ENCODE assay signal across 30 mouse cellular contexts in the genomic region with DNA sequence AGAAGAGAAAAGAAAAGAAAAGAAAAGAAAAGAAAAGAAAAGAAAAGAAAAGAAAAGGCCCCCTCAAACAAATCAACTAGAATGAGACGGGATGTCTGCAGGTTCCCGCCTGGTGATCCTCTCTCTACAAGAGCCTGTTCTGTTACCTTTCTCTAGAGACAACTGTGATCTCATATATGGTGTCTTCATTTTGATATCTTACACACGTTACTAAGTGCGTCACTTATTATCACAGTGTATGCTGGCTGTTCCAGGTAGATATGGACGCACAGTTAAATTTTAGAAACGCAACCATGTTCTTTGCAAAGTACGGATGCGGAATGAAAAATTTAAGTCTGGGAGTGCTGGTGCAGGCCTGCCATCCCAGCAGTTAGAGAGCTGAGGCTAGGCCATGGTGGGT.
"Had no signal": no experiment of that assay in that cellular context is flagged by ENCODE, and none has a peak within 500 bp of the region (broad histone marks: within the 10 kb centered on the region; RNA-seq: fewer than 3 reads in every experiment).

No protein-coding gene starts in this region.

- H3K4me2 ChIP-seq: limb, embryonic 12.5 days; limb, embryonic 13.5 days; limb, embryonic 15.5 days; liver, embryonic 11.5 days; liver, embryonic 12.5 days; liver, embryonic 13.5 days; liver, embryonic 15.5 days; lung, embryonic 14.5 days; lung, embryonic 15.5 days; midbrain, embryonic 12.5 days; midbrain, embryonic 13.5 days; midbrain, embryonic 15.5 days had no signal

- H3K4me3 ChIP-seq: left cerebral cortex, adult 2 months; limb, embryonic 10.5 days; limb, embryonic 12.5 days; limb, embryonic 13.5 days; limb, embryonic 15.5 days; liver, embryonic 12.5 days; liver, embryonic 13.5 days; liver, embryonic 15.5 days; lung, embryonic 15.5 days; megakaryocyte, embryonic 14.5 days; midbrain, embryonic 10.5 days; midbrain, embryonic 12.5 days; midbrain, embryonic 13.5 days; midbrain, embryonic 15.5 days; myocyte had no signal

- H3K9me3 ChIP-seq: limb, embryonic 10.5 days; limb, embryonic 12.5 days; limb, embryonic 13.5 days; limb, embryonic 15.5 days; liver, embryonic 12.5 days; liver, embryonic 13.5 days; liver, embryonic 15.5 days; lung, embryonic 15.5 days; midbrain, embryonic 10.5 days; midbrain, embryonic 12.5 days; midbrain, embryonic 13.5 days; midbrain, embryonic 15.5 days had no signal

- DNase-seq: left cerebral cortex, postnatal 4 days; liver; liver, embryonic 13.5 days; liver, postnatal 0 days; lung, adult 18-20 months; lung, adult 2 months; lung, embryonic 14.5 days; lung, postnatal 10 days; lung, postnatal 14 days; lung, postnatal 36 days; lung, postnatal 4 days had no signal

- H3K36me3 ChIP-seq: limb, embryonic 10.5 days; limb, embryonic 12.5 days; limb, embryonic 13.5 days; limb, embryonic 15.5 days; liver, embryonic 12.5 days; liver, embryonic 13.5 days; liver, embryonic 15.5 days; lung, embryonic 15.5 days; midbrain, embryonic 10.5 days; midbrain, embryonic 12.5 days; midbrain, embryonic 13.5 days; midbrain, embryonic 15.5 days had no signal

- H3K4me1 ChIP-seq: midbrain, embryonic 10.5 days; midbrain, embryonic 12.5 days had no signal

- ATAC-seq: liver, embryonic 12.5 days; liver, postnatal 0 days; lung, postnatal 0 days; midbrain, embryonic 13.5 days; midbrain, embryonic 15.5 days; midbrain, embryonic 16.5 days had no signal

- H3K27ac ChIP-seq: left cerebral cortex, adult 2 months; limb, embryonic 10.5 days; limb, embryonic 12.5 days; limb, embryonic 13.5 days; limb, embryonic 15.5 days; liver, embryonic 12.5 days; liver, embryonic 13.5 days; liver, embryonic 14.5 days; liver, embryonic 15.5 days; lung, embryonic 15.5 days; macrophage; midbrain, embryonic 10.5 days; midbrain, embryonic 12.5 days; midbrain, embryonic 13.5 days; midbrain, embryonic 15.5 days had no signal

- H3K9ac ChIP-seq: limb, embryonic 12.5 days; limb, embryonic 13.5 days; limb, embryonic 15.5 days; liver, embryonic 12.5 days; liver, embryonic 13.5 days; liver, embryonic 14.5 days; liver, embryonic 15.5 days; liver, postnatal 0 days; lung, embryonic 14.5 days; lung, embryonic 15.5 days; midbrain, embryonic 12.5 days; midbrain, embryonic 13.5 days; midbrain, embryonic 15.5 days had no signal

- H3K27me3 ChIP-seq: limb, embryonic 13.5 days; limb, embryonic 15.5 days; liver, embryonic 12.5 days; liver, embryonic 13.5 days; liver, embryonic 15.5 days; lung, embryonic 15.5 days; midbrain, embryonic 12.5 days; midbrain, embryonic 13.5 days; midbrain, embryonic 15.5 days had no signal
